30 mouse cellular contexts compared by ENCODE assay signal in genomic region chr11:6549770-6550169, GRCm38 (mm10). TPM values are rescaled to one million over a fixed set of nuclear protein-coding genes. Genes with fewer than 3 reads are reported as not detected.
"Had no signal": no experiment of that assay in that cellular context is flagged by ENCODE, and none has a peak within 500 bp of the region (broad histone marks: within the 10 kb centered on the region; RNA-seq: fewer than 3 reads in every experiment).

No protein-coding gene starts in this region.

- H3K4me3 ChIP-seq: left cerebral cortex, adult 2 months; limb, embryonic 10.5 days; limb, embryonic 12.5 days; limb, embryonic 13.5 days; limb, embryonic 15.5 days; liver, embryonic 12.5 days; liver, embryonic 15.5 days; lung, embryonic 15.5 days; megakaryocyte, embryonic 14.5 days; midbrain, embryonic 12.5 days; midbrain, embryonic 13.5 days; midbrain, embryonic 15.5 days; myocyte; neural tube, embryonic 12.5 days; neural tube, embryonic 13.5 days had no signal

- H3K27me3 ChIP-seq: limb, embryonic 12.5 days; limb, embryonic 13.5 days; limb, embryonic 15.5 days; liver, embryonic 12.5 days; liver, embryonic 15.5 days; lung, embryonic 15.5 days; megakaryocyte, embryonic 14.5 days; midbrain, embryonic 12.5 days; midbrain, embryonic 13.5 days; midbrain, embryonic 15.5 days; neural tube, embryonic 12.5 days; neural tube, embryonic 13.5 days had no signal

- H3K27ac ChIP-seq: left cerebral cortex, adult 2 months; limb, embryonic 10.5 days; limb, embryonic 12.5 days; limb, embryonic 13.5 days; limb, embryonic 15.5 days; liver, embryonic 12.5 days; liver, embryonic 14.5 days; liver, embryonic 15.5 days; lung, embryonic 15.5 days; macrophage; midbrain, embryonic 12.5 days; midbrain, embryonic 13.5 days; midbrain, embryonic 15.5 days; neural tube, embryonic 12.5 days; neural tube, embryonic 13.5 days had no signal

- H3K4me2 ChIP-seq: limb, embryonic 12.5 days; limb, embryonic 13.5 days; limb, embryonic 15.5 days; liver, embryonic 12.5 days; liver, embryonic 15.5 days; lung, embryonic 14.5 days; lung, embryonic 15.5 days; midbrain, embryonic 12.5 days; midbrain, embryonic 13.5 days; midbrain, embryonic 15.5 days; neural tube, embryonic 12.5 days; neural tube, embryonic 13.5 days had no signal

- H3K9me3 ChIP-seq: limb, embryonic 10.5 days; limb, embryonic 12.5 days; limb, embryonic 13.5 days; limb, embryonic 15.5 days; liver, embryonic 12.5 days; liver, embryonic 15.5 days; lung, embryonic 15.5 days; megakaryocyte, embryonic 14.5 days; midbrain, embryonic 12.5 days; midbrain, embryonic 13.5 days; midbrain, embryonic 15.5 days; neural tube, embryonic 12.5 days; neural tube, embryonic 13.5 days had no signal

- H3K36me3 ChIP-seq: midbrain, embryonic 15.5 days had no signal

- H3K9ac ChIP-seq: limb, embryonic 12.5 days; limb, embryonic 13.5 days; limb, embryonic 15.5 days; liver, embryonic 12.5 days; liver, embryonic 14.5 days; liver, embryonic 15.5 days; liver, postnatal 0 days; lung, embryonic 14.5 days; lung, embryonic 15.5 days; midbrain, embryonic 12.5 days; midbrain, embryonic 13.5 days; midbrain, embryonic 15.5 days; neural tube, embryonic 12.5 days; neural tube, embryonic 13.5 days had no signal

- DNase-seq: left cerebral cortex, postnatal 4 days; liver, postnatal 0 days; lung, adult 2 months; lung, embryonic 14.5 days; lung, postnatal 10 days; lung, postnatal 14 days; lung, postnatal 4 days; midbrain, embryonic 14.5 days had no signal

- ATAC-seq: liver, embryonic 12.5 days; liver, postnatal 0 days; lung, postnatal 0 days; midbrain, embryonic 13.5 days; midbrain, embryonic 15.5 days; midbrain, embryonic 16.5 days had no signal

RNA-seq across cellular contexts. Expression of gene Nacad, which starts 56.1 kb away (rescaled TPM):
- total RNA-seq: megakaryocyte progenitor cell, adult 5-6 weeks; megakaryocyte, adult 5-6 weeks; megakaryocyte-erythroid progenitor cell, adult 5-6 weeks had no signal
- polyA plus RNA-seq: macrophage had no signal
